Mouse (Mus musculus) B cell, adult 2 months (primary cell): ENCODE measurements at regions not wholly inside any gene's neighbourhood (a gene's known extent, or its start where the extent isn't known, plus 50 kb on each side); places are given as distances from the start of the nearest gene placed in this dataset.

Experiments used
- DNase-seq, 2 experiments: peaks; one replicate each; pipeline ENCODE4 v3.0.0; 2022

DNA sequence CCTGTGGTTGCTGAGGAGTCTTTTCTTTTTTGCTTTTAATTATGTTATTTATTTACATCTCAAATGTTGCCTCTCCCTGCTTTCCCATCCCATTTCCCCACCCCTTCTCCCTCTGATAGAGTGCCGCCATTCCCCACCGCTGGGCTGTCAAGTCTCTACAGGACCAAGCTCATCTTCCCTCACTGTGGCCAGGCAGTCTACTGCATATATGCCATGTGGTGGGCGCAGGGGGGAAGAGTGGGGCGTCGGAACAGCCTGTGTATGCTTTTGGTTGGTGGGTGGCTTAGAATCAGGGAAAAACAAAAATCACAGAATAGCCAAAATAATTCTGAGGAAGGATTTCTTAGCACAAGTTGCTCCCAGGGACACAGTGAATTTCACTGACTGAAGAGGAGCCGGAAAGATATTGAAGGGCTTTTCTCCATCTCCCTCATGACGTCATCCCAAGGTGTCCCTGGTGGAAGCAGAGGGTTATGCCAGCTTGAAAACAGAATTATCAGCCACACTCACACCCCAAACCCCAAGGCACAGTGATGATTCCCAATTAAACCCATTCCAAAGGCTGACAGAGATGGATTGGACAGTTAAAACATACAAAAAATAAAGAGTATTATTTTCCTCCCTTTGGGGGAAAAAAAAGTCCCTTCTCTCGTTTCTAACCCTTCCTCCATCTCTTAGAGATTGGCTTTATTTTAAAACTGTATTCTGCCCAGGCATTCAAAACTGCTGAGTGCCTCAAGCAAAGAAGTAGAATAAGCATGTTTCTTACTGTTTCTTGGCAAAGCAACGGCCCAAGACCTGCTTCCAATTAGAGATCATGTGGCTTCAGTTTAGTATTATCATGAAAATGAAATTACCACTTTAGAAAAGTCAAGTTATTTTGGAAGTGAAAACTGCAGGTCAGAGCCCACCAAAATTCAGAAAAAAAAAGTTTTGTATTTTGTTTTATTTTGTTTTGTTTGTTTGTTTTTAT is 232.0 kb downstream of the Clic5 start:
- no peak for DNase-seq

DNA sequence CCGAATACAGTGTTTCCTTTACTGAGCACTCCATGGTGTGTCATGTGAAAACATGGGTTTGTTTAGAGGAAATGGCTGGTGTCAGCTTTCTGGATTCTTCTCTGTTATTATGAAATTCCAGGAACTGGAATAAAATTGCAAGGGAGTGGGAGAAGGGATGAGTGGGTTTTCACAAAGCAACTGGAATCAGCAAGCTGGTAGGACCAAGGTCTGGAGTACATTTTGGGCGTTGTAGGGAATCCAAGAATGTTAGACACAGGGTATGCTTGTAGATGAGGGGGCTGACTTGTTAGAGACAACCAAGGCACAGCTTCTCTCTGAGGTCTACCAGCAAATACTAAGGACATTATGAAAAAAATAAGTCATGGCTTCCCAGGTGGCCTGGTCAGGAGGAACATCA is 233.8 kb downstream of the Clic5 start:
- no peak for DNase-seq

DNA sequence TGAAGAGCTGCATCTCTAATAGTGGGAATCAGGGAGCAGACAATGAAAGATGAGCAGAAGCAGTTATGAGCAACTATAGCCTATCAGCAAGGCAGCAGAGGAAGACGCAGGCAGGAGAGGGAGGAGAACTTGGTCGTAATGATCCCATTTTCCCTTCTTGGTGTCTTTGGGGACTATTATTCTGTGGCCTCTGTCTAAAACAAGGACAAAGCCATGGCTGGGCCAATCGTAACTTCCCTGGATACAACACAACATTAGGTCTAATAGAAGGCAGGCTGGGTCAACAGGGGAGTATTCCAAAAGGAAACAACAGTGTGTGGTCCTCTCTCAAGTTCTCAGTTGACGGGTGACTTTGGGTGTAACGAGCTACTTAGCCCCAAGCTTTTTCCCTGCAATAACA is 234.5 kb downstream of the Clic5 start:
- DNase-seq = no peak

DNA sequence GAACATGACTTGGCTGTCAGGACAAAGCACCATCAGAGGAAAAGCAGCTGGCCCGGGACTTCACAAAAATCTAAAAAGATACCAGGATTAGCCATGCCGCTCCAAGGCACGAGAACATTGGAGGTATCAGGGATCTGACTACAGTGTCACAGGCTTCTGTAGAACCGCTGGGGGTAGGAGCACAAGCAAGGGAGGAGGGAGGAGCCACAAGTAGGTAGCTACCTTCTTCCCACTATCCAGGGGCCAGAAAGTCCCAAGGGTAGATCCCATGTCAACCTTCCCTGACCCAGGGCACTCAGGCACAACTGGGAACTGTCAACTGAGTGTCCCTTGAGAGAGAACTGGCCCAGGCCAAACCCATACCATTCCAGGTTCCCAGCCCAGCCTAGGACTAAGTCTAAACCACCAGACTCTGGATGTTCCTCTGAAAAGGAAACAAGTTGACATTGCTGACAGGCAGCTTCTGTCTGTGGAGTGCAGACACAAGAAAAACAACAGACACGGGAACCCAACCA is 235.1 kb downstream of the Clic5 start:
- DNase-seq = no peak

DNA sequence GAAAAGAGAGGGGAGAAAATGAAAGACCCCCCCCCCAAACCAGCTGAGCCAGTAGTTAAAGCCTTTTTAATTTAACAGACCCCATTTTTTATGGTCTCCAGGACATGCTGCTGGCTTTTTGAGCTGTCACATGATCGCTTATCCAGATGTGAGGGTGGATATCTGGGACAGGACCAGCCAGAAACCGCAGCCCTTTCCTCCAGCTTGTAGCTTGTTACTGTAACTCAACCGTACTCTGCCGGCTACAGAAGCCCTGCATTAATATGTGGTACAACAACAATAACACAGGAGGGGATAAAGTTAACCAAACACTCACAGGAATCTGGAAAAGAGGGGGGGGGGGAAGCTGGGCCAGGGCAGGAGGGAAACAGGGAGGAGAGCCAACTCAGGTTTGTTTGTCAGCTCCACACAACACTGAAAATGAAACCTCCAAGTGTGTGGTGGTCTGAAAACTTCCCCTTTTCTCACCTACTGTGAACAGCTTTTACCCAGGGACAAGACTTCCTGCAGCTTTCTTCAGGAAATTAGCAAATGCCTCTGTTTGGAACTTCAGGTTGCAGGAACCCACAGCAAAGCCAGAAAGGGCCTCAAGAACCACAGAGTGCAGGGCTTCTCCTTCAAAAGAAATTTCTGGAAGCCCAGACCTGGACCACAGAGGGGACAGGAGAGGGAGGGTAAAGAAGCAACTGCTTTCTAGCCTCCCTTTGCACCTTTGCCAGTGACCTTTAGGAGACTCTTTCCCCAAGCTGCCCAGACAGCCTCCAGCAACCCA is 244.3 kb downstream of the Clic5 start:
- peak; percentile 29 to 36 for DNase-seq

DNA sequence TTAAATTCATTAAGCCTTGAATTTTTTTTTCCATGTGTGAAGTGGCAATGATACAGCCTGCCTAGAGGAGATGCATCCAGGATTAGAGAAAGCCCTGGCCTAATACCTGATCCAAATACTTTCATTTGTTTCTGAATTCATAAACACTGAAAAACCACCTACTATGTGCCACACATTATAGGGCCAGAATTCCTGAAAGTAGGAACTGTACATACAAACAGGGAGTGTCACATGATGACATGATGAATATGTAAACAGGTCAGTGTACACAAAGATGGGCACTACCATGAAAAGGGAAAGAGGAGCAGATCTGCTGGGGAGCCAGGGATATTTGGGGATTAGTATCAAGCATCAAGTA is 244.9 kb downstream of the Clic5 start:
- no peak for DNase-seq

DNA sequence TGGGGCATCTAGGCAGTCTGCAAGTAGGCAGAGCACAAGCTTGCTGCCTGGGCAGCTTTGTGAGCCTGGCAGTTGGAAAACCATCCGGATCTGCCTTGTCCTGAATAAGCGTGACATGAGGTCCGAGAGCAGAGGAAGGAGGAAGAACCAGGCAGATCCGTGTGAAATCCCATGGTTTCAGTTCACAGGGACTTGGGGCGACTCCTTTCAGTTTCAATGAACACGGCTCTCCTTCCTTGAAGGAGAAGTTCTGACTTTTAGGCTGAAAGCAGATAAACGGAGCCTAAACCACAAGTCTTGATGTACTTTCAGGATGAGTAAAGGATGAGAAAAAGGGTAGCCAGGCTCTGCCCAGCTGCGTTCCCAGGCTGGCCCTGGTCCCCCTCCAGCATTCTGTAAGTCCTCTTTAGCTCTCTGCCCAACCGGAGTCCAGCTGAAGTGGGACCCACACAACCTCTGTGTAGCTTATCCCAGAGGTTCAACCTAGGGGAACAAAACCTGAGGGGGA is 248.2 kb downstream of the Clic5 start:
- DNase-seq = no peak

DNA sequence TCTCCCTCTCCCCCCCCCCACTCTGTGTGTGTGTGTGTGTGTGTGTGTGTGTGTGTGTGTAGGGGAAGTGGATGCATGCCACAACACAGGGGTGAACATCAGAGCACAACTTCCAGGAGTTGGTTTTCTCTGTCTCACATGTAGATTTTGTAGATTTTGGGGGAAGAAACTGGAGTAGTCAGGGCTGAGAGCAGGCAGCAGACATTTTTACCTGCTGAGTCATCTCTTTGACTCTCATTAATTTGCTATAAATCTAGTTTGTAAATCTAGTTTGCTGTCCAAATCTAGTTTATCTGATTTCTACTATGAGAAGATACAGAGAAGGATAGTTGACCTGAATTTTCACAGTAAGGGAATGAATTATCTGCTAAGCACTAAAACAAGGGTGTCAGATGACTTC is 250.1 kb downstream of the Clic5 start:
- DNase-seq = no peak

DNA sequence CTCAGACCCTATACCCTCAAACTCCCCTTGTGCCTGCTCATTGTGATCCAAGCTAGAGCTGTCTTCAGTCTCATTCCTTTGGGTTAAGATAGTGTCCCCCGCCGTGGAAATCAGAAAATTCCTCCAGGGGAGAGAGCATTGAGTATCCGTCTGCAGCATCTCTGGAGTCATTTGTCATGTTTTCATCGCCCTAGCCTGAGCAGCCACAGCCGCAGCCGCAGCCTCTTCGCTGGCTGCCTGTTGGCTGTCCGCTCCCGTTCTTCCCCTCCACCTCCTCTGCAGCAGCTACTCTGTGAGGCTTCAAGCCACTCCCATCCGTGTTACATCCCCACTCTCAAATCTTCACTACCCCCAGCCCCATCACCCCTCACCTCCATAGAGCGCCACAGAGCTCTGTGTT is 255.1 kb downstream of the Clic5 start:
- no peak for DNase-seq

DNA sequence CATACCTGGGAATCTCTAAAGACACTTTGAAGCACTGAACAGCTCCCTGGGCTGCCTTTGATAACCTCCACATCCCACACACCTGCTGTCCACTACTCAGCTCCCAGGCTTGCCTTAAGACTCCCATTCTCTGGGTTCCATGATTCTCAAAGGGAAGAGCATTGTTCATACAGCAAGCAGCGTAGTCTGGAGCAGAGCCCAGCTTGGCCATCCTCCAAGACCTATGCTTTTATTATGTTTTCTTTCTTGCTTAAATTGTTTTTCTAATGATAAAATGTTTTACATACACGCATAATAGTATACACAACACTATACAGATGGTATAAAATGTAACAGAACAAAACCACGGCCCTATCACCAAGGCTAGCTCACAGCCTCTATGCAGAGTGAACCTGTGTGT is 257.0 kb downstream of the Clic5 start:
- DNase-seq = no peak
